Mouse (Mus musculus) bone marrow, adult 2 months (tissue): ENCODE results near the gene Lrrc25.

ENCODE experiments used
- CTCF ChIP-seq: fragments of 200-500 bp; IDR thresholded peaks from 2 replicates; pipeline ENCODE4 v1.5.1; 2011; ENCODE audit warnings: low read length, control low read depth; ENCODE audit not compliant: control insufficient read depth, insufficient read depth
- POLR2A ChIP-seq: fragments of 200-500 bp; IDR thresholded peaks from 2 replicates; pipeline ENCODE4 v1.6.1; 2011; ENCODE audit warnings: low read depth, mild to moderate bottlenecking, control low read depth, low read length, borderline replicate concordance; ENCODE audit not compliant: control insufficient read depth

- no peak for TF ChIP-seq CTCF
- no peak for TF ChIP-seq POLR2A
Observed at GRCm38 (mm10) chr8:70577207-70577606, 38.7 kb upstream of the Lrrc25 start.
